Comparison of ENCODE assay signal across 1 mouse cellular context in the genomic region with DNA sequence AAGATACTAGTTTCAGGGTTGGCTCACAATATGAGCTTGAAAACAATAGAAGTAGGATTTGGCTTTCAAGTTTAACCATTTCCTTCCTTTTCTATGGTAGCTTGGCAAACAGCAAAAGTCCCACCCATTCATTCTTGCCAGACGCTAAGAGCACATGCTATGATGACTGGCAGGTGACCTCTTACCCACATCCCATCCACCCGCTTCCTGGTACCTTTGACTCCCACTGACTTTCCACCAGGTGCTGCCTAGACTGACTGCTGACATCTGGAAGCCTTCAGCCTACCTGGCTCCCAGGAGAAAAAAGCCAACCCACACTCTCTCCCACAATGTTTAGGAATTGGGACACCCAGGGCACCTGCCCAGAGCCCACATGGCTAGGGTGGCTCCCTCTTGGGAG.
TF ChIP-seq lines count a peak whose summit lies in the region.

No protein-coding gene starts in this region.

TF ChIP-seq in CH12.LX, 34 proteins besides CTCF, POLR2A, EP300 and RAD21:
- TF ChIP-seq MAX (IDR thresholded peaks at IDR 0.05; ENCODE audit: low read length) = no peak
- peak; percentile 72 for TF ChIP-seq BHLHE40 (IDR thresholded peaks at IDR 0.05; ENCODE audit: low read depth, low read length)
- no peak for TF ChIP-seq E2F4 (IDR thresholded peaks at IDR 0.05; ENCODE audit: insufficient replicate concordance, low read depth, low read length)
- no peak for TF ChIP-seq TBP (conservative IDR thresholded peaks at IDR 0.05; ENCODE audit: low read depth, low read length)
- peak; percentile 11; the same call in 1 of the 2 replicates for TF ChIP-seq POLR2AphosphoS2 (IDR thresholded peaks at IDR 0.05; ENCODE audit: low read depth, low read length)
- no peak for TF ChIP-seq JUN (IDR thresholded peaks at IDR 0.05; ENCODE audit: insufficient read depth, low read depth, low read length)
- TF ChIP-seq MXI1 (IDR thresholded peaks at IDR 0.05; ENCODE audit: low read depth, low read length) = no peak
- no peak for TF ChIP-seq ZC3H11A (IDR thresholded peaks at IDR 0.05; ENCODE audit: low read depth, low read length)
- TF ChIP-seq KAT2A (IDR thresholded peaks at IDR 0.05; ENCODE audit: insufficient replicate concordance, low read length) = no peak
- TF ChIP-seq JUND (conservative IDR thresholded peaks at IDR 0.05; ENCODE audit: low read depth, low read length) = no peak
- TF ChIP-seq ZNF384 (IDR thresholded peaks at IDR 0.05; ENCODE audit: low read depth, low read length) = no peak
- TF ChIP-seq ZMIZ1 (IDR thresholded peaks at IDR 0.05; ENCODE audit: low read depth, low read length) = no peak
- no peak for TF ChIP-seq MEF2A (IDR thresholded peaks at IDR 0.05; ENCODE audit: borderline replicate concordance, low read depth, low read length)
- TF ChIP-seq ETS1 (conservative IDR thresholded peaks at IDR 0.05; ENCODE audit: low read depth, low read length) = 0 out of 2 replicates have a peak, but pooled peaks have one; percentile 19
- TF ChIP-seq NRF1 (IDR thresholded peaks at IDR 0.05; ENCODE audit: low read depth, low read length) = no peak
- no peak for TF ChIP-seq MYC (IDR thresholded peaks at IDR 0.05; ENCODE audit: low read depth, low read length)
- no peak for TF ChIP-seq SMC3 (IDR thresholded peaks at IDR 0.05; ENCODE audit: low read depth, low read length)
- TF ChIP-seq MAZ (IDR thresholded peaks at IDR 0.05; ENCODE audit: low read depth, low read length) = no peak
- TF ChIP-seq SIN3A (IDR thresholded peaks at IDR 0.05; ENCODE audit: low read length) = no peak
- TF ChIP-seq ZKSCAN1 (IDR thresholded peaks at IDR 0.05; ENCODE audit: borderline replicate concordance, low read depth, low read length) = no peak
